Mouse (Mus musculus) spleen, adult 2 months (tissue): ENCODE measurements at regions not wholly inside any gene's neighbourhood (a gene's known extent, or its start where the extent isn't known, plus 50 kb on each side); places are given as distances from the start of the nearest gene placed in this dataset.
"Not testable (repeated sequence)": the region's sequence is repeated elsewhere in the genome, so short reads cannot be mapped to it uniquely, and the experiment has no call there.

Source experiments
- DNase-seq, 2 experiments: peaks; one replicate each; pipeline versions ENCODE4 v3.0.0 to v3.0.0-alpha.2; 2012 to 2021; ENCODE audit warnings: low spot score in 2 of 2, low read depth in 1 of 2
- H3K27ac ChIP-seq: fragments of 200-500 bp; 2 replicates; pipeline ENCODE4 v1.5.1; 2012; ENCODE audit warnings: low read length, inconsistent platforms; ENCODE audit not compliant: insufficient read depth
- H3K27me3 ChIP-seq: fragments of 200-500 bp; 2 replicates; pipeline ENCODE4 v1.6.1; 2012; ENCODE audit warnings: mild to moderate bottlenecking, moderate library complexity, low read length, inconsistent platforms; ENCODE audit not compliant: control insufficient read depth, insufficient read depth
- H3K36me3 ChIP-seq: fragments of 200-500 bp; 2 replicates; pipeline ENCODE4 v1.6.1; 2012; ENCODE audit warnings: mild to moderate bottlenecking, low read length, inconsistent platforms; ENCODE audit not compliant: control insufficient read depth, insufficient read depth
- H3K4me1 ChIP-seq: fragments of 200-500 bp; 2 replicates; pipeline ENCODE4 v1.6.1; 2011; ENCODE audit warnings: inconsistent platforms; ENCODE audit not compliant: control insufficient read depth, insufficient read depth, insufficient read length
- H3K4me3 ChIP-seq: fragments of 200-500 bp; 2 replicates; pipeline ENCODE4 v1.5.1; 2011; ENCODE audit warnings: mild to moderate bottlenecking, inconsistent platforms; ENCODE audit not compliant: insufficient read depth, insufficient read length; ENCODE audit errors: extremely low read depth
- CTCF ChIP-seq: fragments of 200-500 bp; IDR thresholded peaks from 2 replicates; pipeline ENCODE4 v1.5.1; 2011; ENCODE audit warnings: mild to moderate bottlenecking, inconsistent platforms; ENCODE audit not compliant: insufficient read depth, insufficient read length, insufficient replicate concordance; ENCODE audit errors: extremely low read depth
- POLR2A ChIP-seq: fragments of 200-500 bp; IDR thresholded peaks from 2 replicates; pipeline ENCODE4 v1.6.1; 2011; ENCODE audit warnings: low read depth, low read length, inconsistent platforms
- whole genome bisulfite sequencing: fragments of 180-500 bp; shearing (Covaris S2); methylation state at CpG from one replicate; pipeline ENCODE4 v1.1.7; 2018; 5-methylcytosine and 5-hydroxymethylcytosine counted together

DNA sequence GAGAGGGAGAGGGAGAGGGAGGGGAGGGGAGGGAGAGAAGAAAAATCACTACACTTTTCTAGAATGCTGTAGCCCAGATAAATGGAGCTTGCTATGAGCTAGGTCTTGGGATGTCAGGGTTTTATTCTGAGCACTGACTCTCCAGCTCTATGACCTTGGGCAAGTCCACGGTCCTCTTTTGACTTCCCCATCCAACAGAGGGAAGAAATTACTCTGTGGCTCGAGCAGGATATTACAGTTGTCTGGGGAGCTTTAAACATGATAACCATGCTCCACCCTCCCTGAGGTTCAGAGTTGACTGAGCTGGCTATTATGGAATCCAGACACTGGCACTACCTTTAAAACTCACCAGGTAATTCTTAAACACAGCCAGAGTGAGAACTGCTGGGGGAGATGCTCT lies 112.6 kb upstream of the Klf4 start:
- 43% methylated on average over 2 of the region's 2 CpGs for WGBS
- no peak for DNase-seq
- no peaks in the 10 kb centered on the region for H3K36me3 ChIP-seq
- H3K27ac ChIP-seq, result no peak overlapping the region
- no peaks in the 10 kb centered on the region for H3K27me3 ChIP-seq
- peaks cover 2% of the 10 kb centered on the region; the same call in 1 of the 2 replicates for H3K4me1 ChIP-seq
- TF ChIP-seq CTCF, result no peak
- no peak for TF ChIP-seq POLR2A
- no peak overlapping the region for H3K4me3 ChIP-seq

DNA sequence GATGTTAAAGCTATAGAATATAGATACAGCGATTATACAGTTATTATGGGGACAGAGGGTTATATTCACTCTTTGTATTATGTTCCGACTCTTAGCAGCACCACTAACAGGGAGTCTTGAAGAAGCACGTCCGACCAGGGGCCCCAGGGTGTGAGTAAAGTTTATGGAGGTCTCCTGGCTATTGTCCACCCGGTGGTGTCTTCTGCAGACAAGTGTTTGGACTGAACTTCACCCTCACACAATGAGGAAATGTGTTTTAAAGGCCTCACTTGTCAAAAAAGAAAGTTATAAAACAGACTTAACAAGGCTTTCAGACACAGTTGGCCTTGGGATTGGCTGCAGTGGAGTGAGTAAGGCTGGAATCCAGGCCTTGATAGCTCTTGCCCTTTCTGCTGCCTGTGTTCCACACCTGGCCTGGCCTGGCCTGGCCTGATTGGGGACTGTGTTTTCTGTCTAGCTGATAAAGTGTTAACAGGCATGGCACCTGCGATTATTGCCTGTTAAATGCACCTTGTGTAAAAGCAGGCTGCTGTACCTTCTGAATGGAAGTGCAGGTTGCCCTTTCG lies 102.8 kb upstream of the Klf4 start:
- Histone ChIP-seq H3K27ac (no peak overlapping the region), H3K36me3 (no peaks in the 10 kb centered on the region), H3K4me1 (peaks cover 12% of the 10 kb centered on the region; the same call in 1 of the 2 replicates), H3K4me3 (no peak overlapping the region), H3K27me3 (no peaks in the 10 kb centered on the region)
- WGBS, result 88% methylated on average over 7 of the region's 7 CpGs
- no peak for DNase-seq
- TF ChIP-seq CTCF (no peak), POLR2A (no peak)

DNA sequence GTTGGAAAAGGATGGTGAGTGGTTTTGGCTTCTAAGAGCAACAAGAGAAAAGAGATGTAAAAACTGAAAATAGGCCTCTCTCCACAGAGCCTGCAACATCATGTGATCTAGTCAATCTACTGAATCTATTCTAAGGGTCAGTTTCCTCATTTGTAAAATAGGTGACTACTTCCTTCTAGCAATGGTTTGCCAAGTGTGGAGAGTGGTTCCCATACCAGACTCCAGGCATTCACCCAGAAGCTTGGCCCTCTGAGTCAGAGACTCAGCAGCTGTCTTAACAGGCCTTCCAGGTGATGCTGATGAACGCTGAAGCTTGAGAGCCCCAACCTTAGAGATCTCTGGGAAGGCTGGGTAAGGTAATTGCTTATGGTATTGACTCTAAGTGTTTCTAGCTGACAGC lies 98.9 kb upstream of the Klf4 start:
- WGBS, result 80% methylated on average over 1 of the region's 1 CpGs
- no peak for DNase-seq

DNA sequence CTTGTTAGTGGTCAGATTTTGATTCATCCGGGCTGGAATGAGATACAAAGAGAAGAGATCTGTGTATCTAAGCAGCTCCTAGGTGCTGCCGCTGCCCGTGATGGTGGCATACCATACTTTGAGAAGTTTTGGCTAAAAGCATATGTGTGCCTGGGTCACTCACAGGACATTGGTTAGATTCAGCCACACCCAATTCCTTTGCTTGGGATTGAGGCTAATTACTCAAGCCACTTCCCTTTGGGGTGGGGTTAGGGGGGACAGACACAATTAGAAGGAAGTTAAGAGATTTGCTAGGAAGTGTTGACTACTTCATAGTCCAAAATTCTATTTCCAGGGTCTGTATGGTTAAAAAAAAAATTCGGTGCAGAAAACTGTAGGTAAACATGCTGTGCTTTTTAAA lies 97.9 kb upstream of the Klf4 start:
- not testable (repeated sequence) for H3K27me3 ChIP-seq, H3K4me3 ChIP-seq, H3K4me1 ChIP-seq, DNase-seq, H3K27ac ChIP-seq, H3K36me3 ChIP-seq
- WGBS, result 81% methylated on average over 4 of the region's 4 CpGs

More for the DNA sequence above, 98.9 kb upstream of the Klf4 start:
- no peak overlapping the region for H3K27ac ChIP-seq
- peaks cover 2% of the 10 kb centered on the region; the same call in 1 of the 2 replicates for H3K4me1 ChIP-seq
- no peaks in the 10 kb centered on the region for H3K27me3 ChIP-seq
- H3K4me3 ChIP-seq, result no peak overlapping the region
- TF ChIP-seq POLR2A (no peak), CTCF (no peak)
- H3K36me3 ChIP-seq, result no peaks in the 10 kb centered on the region

DNA sequence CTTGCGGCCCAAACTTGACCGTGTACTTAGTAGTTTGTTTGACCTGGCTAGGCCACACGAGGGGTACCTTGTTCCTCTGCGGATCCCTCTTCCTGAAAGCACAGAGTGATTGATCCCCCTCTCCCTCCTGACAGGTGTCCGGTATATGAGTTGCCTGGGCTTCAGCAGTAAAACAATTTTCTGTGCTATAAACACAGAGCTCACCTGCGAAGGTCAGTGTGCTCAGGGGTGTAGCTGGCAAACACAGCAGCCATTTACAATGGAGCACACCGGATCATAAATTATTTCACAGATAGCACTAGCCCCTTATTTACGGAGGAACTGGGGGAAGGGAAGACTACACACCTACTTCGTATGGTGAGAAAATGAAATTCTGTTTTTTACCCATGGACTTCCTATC lies 92.5 kb upstream of the Klf4 start:
- TF ChIP-seq CTCF (no peak), POLR2A (no peak)
- H3K36me3 ChIP-seq, result no peaks in the 10 kb centered on the region
- no peak overlapping the region for H3K27ac ChIP-seq
- no peak overlapping the region for H3K4me3 ChIP-seq
- WGBS, result 96% methylated on average over 9 of the region's 9 CpGs
- no peaks in the 10 kb centered on the region for H3K27me3 ChIP-seq
- peaks cover 4% of the 10 kb centered on the region; the same call in 1 of the 2 replicates for H3K4me1 ChIP-seq
- no peak for DNase-seq

DNA sequence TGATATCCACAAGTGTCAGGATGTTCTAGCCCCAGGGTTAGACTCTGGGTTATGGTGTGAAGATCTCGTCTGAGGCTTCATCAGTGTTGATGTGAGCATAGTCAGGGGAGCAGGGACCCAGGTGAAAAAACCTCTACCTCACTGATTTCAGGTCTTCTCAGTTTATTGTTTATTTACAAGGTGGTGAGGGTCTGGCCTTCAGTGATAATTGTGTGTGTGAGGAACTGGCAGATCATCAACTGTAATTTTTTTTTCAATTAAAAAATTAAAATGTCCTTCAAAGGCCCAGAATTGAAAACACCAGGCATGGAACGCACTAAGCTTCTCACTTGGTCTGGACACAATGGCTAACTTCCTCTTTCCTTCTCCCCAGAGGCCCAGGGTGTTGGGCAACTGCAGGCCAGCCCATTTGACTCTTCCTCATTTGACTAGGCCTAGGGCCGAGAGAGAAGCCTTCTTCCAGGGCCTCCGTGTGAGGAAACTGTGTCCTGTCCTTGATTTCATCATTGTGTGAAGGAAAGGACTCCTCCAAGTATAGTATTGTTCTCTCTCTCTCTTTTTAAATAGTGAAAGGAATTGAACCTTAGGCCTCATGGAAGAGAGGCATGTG lies 91.0 kb upstream of the Klf4 start:
- Histone ChIP-seq H3K36me3 (no peaks in the 10 kb centered on the region), H3K4me3 (no peak overlapping the region), H3K27me3 (no peaks in the 10 kb centered on the region), H3K27ac (no peak overlapping the region), H3K4me1 (peaks cover 4% of the 10 kb centered on the region; the same call in 1 of the 2 replicates)
- 25% methylated on average over 4 of the region's 4 CpGs for WGBS
- TF ChIP-seq POLR2A (no peak), CTCF (no peak)
- DNase-seq, result peak; percentile 17 to 38

DNA sequence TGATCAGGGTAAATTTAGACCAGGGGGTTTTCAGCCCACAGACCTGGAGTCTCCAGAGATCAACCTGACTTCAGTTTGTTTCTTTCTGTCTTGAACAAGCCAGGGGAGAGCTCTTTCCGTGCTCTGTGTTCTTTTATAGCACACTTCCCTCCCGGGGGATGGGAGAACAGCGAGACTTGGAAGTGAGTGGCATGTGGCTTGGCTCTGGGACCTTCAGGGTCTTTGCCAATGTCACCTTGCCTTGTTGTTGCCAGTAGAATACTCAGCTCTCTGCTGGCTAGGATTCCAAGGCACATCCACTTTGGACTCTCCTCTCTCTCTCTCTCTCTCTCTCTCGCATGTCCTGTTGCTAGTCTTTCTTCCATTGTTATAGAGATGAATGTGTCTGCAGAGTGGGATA lies 90.4 kb upstream of the Klf4 start:
- peaks cover 4% of the 10 kb centered on the region; the same call in 1 of the 2 replicates for H3K4me1 ChIP-seq
- no peak overlapping the region for H3K27ac ChIP-seq
- no peak for DNase-seq
- no peaks in the 10 kb centered on the region for H3K27me3 ChIP-seq
- no peak overlapping the region for H3K4me3 ChIP-seq
- 79% methylated on average over 4 of the region's 4 CpGs for WGBS
- H3K36me3 ChIP-seq, result no peaks in the 10 kb centered on the region
- TF ChIP-seq CTCF, result no peak
